ENCODE assay signal across 8 mouse cellular contexts in the genomic region with DNA sequence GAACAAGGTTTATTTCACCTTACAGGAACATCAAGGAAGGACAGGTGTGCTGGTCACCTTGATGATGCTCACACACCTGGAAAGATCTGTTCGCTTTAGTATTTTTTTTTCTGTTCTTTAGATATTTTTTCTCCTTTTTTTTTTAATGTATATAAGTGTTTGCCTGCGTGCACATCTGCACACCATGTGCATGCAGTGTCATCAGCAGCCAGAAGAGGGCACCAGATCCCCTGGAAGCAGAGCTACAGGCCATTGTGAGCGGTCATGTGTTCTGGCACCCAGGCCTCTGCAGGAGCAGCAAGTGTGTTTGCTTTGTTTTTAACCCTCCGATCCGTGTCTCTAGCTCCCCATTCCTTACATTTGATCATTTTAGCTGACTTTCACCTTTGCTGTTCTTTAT. TPM values are rescaled to one million over a fixed set of nuclear protein-coding genes. Genes with fewer than 3 reads are reported as not detected.
DNase-seq lines count a peak whose midpoint lies in the region; ATAC-seq and TF ChIP-seq lines count a peak whose summit lies in the region.

No protein-coding gene starts in this region.

- no peak overlapping the region for H3K4me3 ChIP-seq in hindbrain, embryonic 14.5 days (replicated peaks; ENCODE audit: low read length)
- no peak overlapping the region for H3K4me3 ChIP-seq in hindbrain, embryonic 16.5 days (ENCODE audit: low read length)
- H3K4me3 ChIP-seq in ES-Bruce4 (ENCODE audit: low read depth, low read length) = no peak overlapping the region
- H3K4me3 ChIP-seq in bone marrow, adult 2 months (replicated peaks; ENCODE audit: control insufficient read depth, low read depth, low read length) = no peak overlapping the region
- no peak overlapping the region for H3K4me3 ChIP-seq in liver, embryonic 11.5 days (ENCODE audit: low read depth, low read length)
- no peak overlapping the region for H3K4me3 ChIP-seq in small intestine, adult 2 months (ENCODE audit: low read depth, low read length)
- no peak overlapping the region for H3K4me3 ChIP-seq in midbrain, embryonic 11.5 days (ENCODE audit: low read depth, low read length)

- H3K9ac ChIP-seq in hindbrain, embryonic 14.5 days = no peak overlapping the region
- no peak overlapping the region for H3K9ac ChIP-seq in hindbrain, embryonic 16.5 days (ENCODE audit: low read depth, low read length)
- H3K9ac ChIP-seq in ES-Bruce4 (ENCODE audit: low read depth, poor library complexity, severe bottlenecking) = peak overlapping the region; percentile 77; the same call in 1 of the 2 replicates
- H3K9ac ChIP-seq in liver, embryonic 11.5 days (ENCODE audit: low read depth, low read length) = no peak overlapping the region
- H3K9ac ChIP-seq in midbrain, embryonic 11.5 days (ENCODE audit: low read length) = no peak overlapping the region

- peaks cover 17% of the 10 kb centered on the region for H3K4me1 ChIP-seq in hindbrain, embryonic 14.5 days (replicated peaks; ENCODE audit: control insufficient read depth, insufficient read depth, low read length)
- H3K4me1 ChIP-seq in hindbrain, embryonic 16.5 days (ENCODE audit: control insufficient read depth, insufficient read depth, low read depth, low read length) = peaks cover 17% of the 10 kb centered on the region
- no peaks in the 10 kb centered on the region for H3K4me1 ChIP-seq in ES-Bruce4 (ENCODE audit: control insufficient read depth, insufficient read depth, low read length)
- peaks cover 2% of the 10 kb centered on the region; the same call in 1 of the 2 replicates for H3K4me1 ChIP-seq in bone marrow, adult 2 months (ENCODE audit: control insufficient read depth, insufficient read depth, low read length)
- peaks cover 17% of the 10 kb centered on the region for H3K4me1 ChIP-seq in liver, embryonic 11.5 days (replicated peaks; ENCODE audit: control insufficient read depth, insufficient read depth, low read length)
- H3K4me1 ChIP-seq in small intestine, adult 2 months (ENCODE audit: control insufficient read depth, insufficient read depth, insufficient read length, low read length) = peaks cover 11% of the 10 kb centered on the region
- H3K4me1 ChIP-seq in midbrain, embryonic 11.5 days (ENCODE audit: control insufficient read depth, insufficient read depth, low read length) = peaks cover 15% of the 10 kb centered on the region

- H3K27ac ChIP-seq in hindbrain, embryonic 14.5 days = no peak overlapping the region
- no peak overlapping the region for H3K27ac ChIP-seq in hindbrain, embryonic 16.5 days (ENCODE audit: low read depth, low read length)
- 0 out of 2 replicates have a peak overlapping the region, but pooled peaks have one; percentile 4 for H3K27ac ChIP-seq in ES-Bruce4 (ENCODE audit: insufficient read depth, low read length)
- H3K27ac ChIP-seq in bone marrow, adult 2 months (ENCODE audit: control insufficient read depth, insufficient read depth, low read depth, low read length, poor library complexity) = no peak overlapping the region
- no peak overlapping the region for H3K27ac ChIP-seq in liver, embryonic 11.5 days (ENCODE audit: low read depth, low read length)
- no peak overlapping the region for H3K27ac ChIP-seq in small intestine, adult 2 months (ENCODE audit: insufficient read depth, low read depth, low read length)
- H3K27ac ChIP-seq in midbrain, embryonic 11.5 days (ENCODE audit: low read depth, low read length) = no peak overlapping the region

- 40% methylated on average over 5 of the region's 5 CpGs for WGBS in hindbrain, embryonic 14.5 days
- WGBS in hindbrain, embryonic 16.5 days = 50% methylated on average over 5 of the region's 5 CpGs
- 81% methylated on average over 5 of the region's 5 CpGs for WGBS in bone marrow, adult 2 months
- whole genome bisulfite sequencing in liver, embryonic 11.5 days = 60% methylated on average over 5 of the region's 5 CpGs
- WGBS in small intestine, adult 2 months = 82% methylated on average over 5 of the region's 5 CpGs
- 49% methylated on average over 5 of the region's 5 CpGs for WGBS in midbrain, embryonic 11.5 days

- 0 out of 2 replicates have a peak, but pooled peaks cover under 1% of the 10 kb centered on the region for H3K36me3 ChIP-seq in hindbrain, embryonic 14.5 days (replicated peaks; ENCODE audit: control insufficient read depth, insufficient read depth)
- peaks cover under 1% of the 10 kb centered on the region for H3K36me3 ChIP-seq in hindbrain, embryonic 16.5 days (ENCODE audit: control insufficient read depth, insufficient read depth, low read length)
- H3K36me3 ChIP-seq in ES-Bruce4 (ENCODE audit: control insufficient read depth, insufficient read depth, low read length, poor library complexity, severe bottlenecking) = peaks cover 4% of the 10 kb centered on the region; the same call in 1 of the 2 replicates
- peaks cover 12% of the 10 kb centered on the region for H3K36me3 ChIP-seq in liver, embryonic 11.5 days (ENCODE audit: control insufficient read depth, insufficient read depth, low read length)
- peaks cover 2% of the 10 kb centered on the region for H3K36me3 ChIP-seq in small intestine, adult 2 months (ENCODE audit: control insufficient read depth, insufficient read depth, low read length)
- H3K36me3 ChIP-seq in midbrain, embryonic 11.5 days (ENCODE audit: control insufficient read depth, insufficient read depth, low read length) = 0 out of 2 replicates have a peak, but pooled peaks cover under 1% of the 10 kb centered on the region

- DNase-seq in hindbrain, embryonic 14.5 days (ENCODE audit: low spot score) = peak; percentile 61
- peak; percentile 61 for DNase-seq in liver, embryonic 11.5 days (ENCODE audit: low spot score)
- DNase-seq in midbrain, embryonic 11.5 days (ENCODE audit: low spot score, missing footprints) = no peak

- no peaks in the 10 kb centered on the region for H3K27me3 ChIP-seq in hindbrain, embryonic 14.5 days (ENCODE audit: control insufficient read depth, insufficient read depth, low read length)
- no peaks in the 10 kb centered on the region for H3K27me3 ChIP-seq in hindbrain, embryonic 16.5 days (replicated peaks; ENCODE audit: control insufficient read depth, insufficient read depth, low read length)
- no peaks in the 10 kb centered on the region for H3K27me3 ChIP-seq in ES-Bruce4 (ENCODE audit: control insufficient read depth, insufficient read depth, low read length, poor library complexity, severe bottlenecking)
- H3K27me3 ChIP-seq in liver, embryonic 11.5 days (replicated peaks; ENCODE audit: control insufficient read depth, insufficient read depth, low read length) = no peaks in the 10 kb centered on the region
- no peaks in the 10 kb centered on the region for H3K27me3 ChIP-seq in small intestine, adult 2 months (ENCODE audit: control insufficient read depth, insufficient read depth, low read length)
- no peaks in the 10 kb centered on the region for H3K27me3 ChIP-seq in midbrain, embryonic 11.5 days (ENCODE audit: control insufficient read depth, insufficient read depth, low read length)

- ATAC-seq in hindbrain, embryonic 14.5 days (ENCODE audit: low FRiP score) = no peak
- no peak for ATAC-seq in hindbrain, embryonic 16.5 days
- ATAC-seq in erythroblast, adult 5-6 weeks (replicated peaks; ENCODE audit: low FRiP score, poor library complexity, severe bottlenecking) = 0 out of 2 replicates have a peak, but pooled peaks have one; percentile 43
- no peak for ATAC-seq in liver, embryonic 11.5 days (replicated peaks; ENCODE audit: low FRiP score)
- no peak for ATAC-seq in midbrain, embryonic 11.5 days (ENCODE audit: low FRiP score)

- H3K9me3 ChIP-seq in hindbrain, embryonic 14.5 days (ENCODE audit: control insufficient read depth, low read length) = no peaks in the 10 kb centered on the region
- no peaks in the 10 kb centered on the region for H3K9me3 ChIP-seq in hindbrain, embryonic 16.5 days (ENCODE audit: control insufficient read depth, low read length)
- H3K9me3 ChIP-seq in ES-Bruce4 (replicated peaks; ENCODE audit: control insufficient read depth, insufficient read depth, low read length, poor library complexity, severe bottlenecking) = no peaks in the 10 kb centered on the region
- H3K9me3 ChIP-seq in liver, embryonic 11.5 days (ENCODE audit: control insufficient read depth, low read length) = no peaks in the 10 kb centered on the region
- no peaks in the 10 kb centered on the region for H3K9me3 ChIP-seq in midbrain, embryonic 11.5 days (ENCODE audit: control insufficient read depth, low read length)

- H3K4me2 ChIP-seq in hindbrain, embryonic 14.5 days (replicated peaks) = no peak overlapping the region
- no peak overlapping the region for H3K4me2 ChIP-seq in hindbrain, embryonic 16.5 days (ENCODE audit: low read length)
- no peak overlapping the region for H3K4me2 ChIP-seq in liver, embryonic 11.5 days
- no peak overlapping the region for H3K4me2 ChIP-seq in midbrain, embryonic 11.5 days

- TF ChIP-seq CTCF in ES-Bruce4 (IDR thresholded peaks at IDR 0.05; ENCODE audit: low read depth, low read length) = peak; percentile 94
- peak; percentile 80 for TF ChIP-seq CTCF in bone marrow, adult 2 months (IDR thresholded peaks at IDR 0.05; ENCODE audit: control insufficient read depth, insufficient read depth, low read length)
- TF ChIP-seq CTCF in small intestine, adult 2 months (IDR thresholded peaks at IDR 0.05; ENCODE audit: extremely low read depth, insufficient read length, insufficient replicate concordance, low read depth, low read length) = peak; percentile 64; the same call in 1 of the 2 replicates

- TF ChIP-seq EP300 in ES-Bruce4 (IDR thresholded peaks at IDR 0.05; ENCODE audit: insufficient read depth, low read depth, low read length) = peak; percentile 44; the same call in 1 of the 2 replicates

- TF ChIP-seq POLR2A in ES-Bruce4 (IDR thresholded peaks at IDR 0.05; ENCODE audit: insufficient read depth, low read length) = no peak
- TF ChIP-seq POLR2A in bone marrow, adult 2 months (IDR thresholded peaks at IDR 0.05; ENCODE audit: borderline replicate concordance, control insufficient read depth, low read depth, low read length) = no peak
- TF ChIP-seq POLR2A in small intestine, adult 2 months (IDR thresholded peaks at IDR 0.05; ENCODE audit: low read depth, low read length) = no peak

RNA-seq across cellular contexts. Expression of a gene that starts 1.8 kb away (rescaled TPM):
- 46.8 and 51.5 TPM in 2 replicates for polyA plus RNA-seq in hindbrain, embryonic 14.5 days (2014; fragmentation: Nextera tagmentation; extraction: Ambion mirVana)
- 59.6 and 62.5 TPM in 2 replicates for polyA plus RNA-seq in hindbrain, embryonic 16.5 days (2015; fragmentation: Nextera tagmentation; extraction: Ambion mirVana)
- polyA plus RNA-seq in ES-Bruce4 (2011; ENCODE audit: insufficient read depth, insufficient read length, low read depth, missing spikeins) = 127 and 175 TPM in 2 replicates
- polyA plus RNA-seq in bone marrow, adult 2 months (2011; ENCODE audit: insufficient read depth, insufficient read length, low replicate concordance, missing spikeins) = 13.9 and 19.9 TPM in 2 replicates
- total RNA-seq in erythroblast, adult 5-6 weeks (2015; ENCODE audit: low replicate concordance) = 20.7 and 26.5 TPM in 2 replicates
- total RNA-seq in erythroblast, adult 5-6 weeks (2017; ENCODE audit: low replicate concordance) = 4.2 and 18.0 TPM in 2 replicates
- 151 and 158 TPM in 2 replicates for polyA plus RNA-seq in liver, embryonic 11.5 days (2014; fragmentation: Nextera tagmentation; extraction: Ambion mirVana)
- 132 and 133 TPM in 2 replicates for polyA plus RNA-seq in small intestine, adult 2 months (2012; rRNA removed)
- 83.8 and 97.4 TPM in 2 replicates for polyA plus RNA-seq in midbrain, embryonic 11.5 days (2014; fragmentation: Nextera tagmentation; extraction: Ambion mirVana)

RNA-seq across cellular contexts. Expression of a gene that starts 18.2 kb away (rescaled TPM):
- 19.7 and 24.4 TPM in 2 replicates for polyA plus RNA-seq in hindbrain, embryonic 14.5 days (2014; fragmentation: Nextera tagmentation; extraction: Ambion mirVana)
- polyA plus RNA-seq in hindbrain, embryonic 16.5 days (2015; fragmentation: Nextera tagmentation; extraction: Ambion mirVana) = 27.4 and 35.8 TPM in 2 replicates
- 4.9 and 5.5 TPM in 2 replicates for polyA plus RNA-seq in ES-Bruce4 (2011; ENCODE audit: insufficient read depth, insufficient read length, low read depth, missing spikeins)
- polyA plus RNA-seq in bone marrow, adult 2 months (2011; ENCODE audit: insufficient read depth, insufficient read length, low replicate concordance, missing spikeins) = 0.84 and 2.3 TPM in 2 replicates
- total RNA-seq in erythroblast, adult 5-6 weeks (2015; ENCODE audit: low replicate concordance) = not detected in 2 replicates
- not detected in 2 replicates for total RNA-seq in erythroblast, adult 5-6 weeks (2017; ENCODE audit: low replicate concordance)
- 11.3 TPM in 2 replicates for polyA plus RNA-seq in liver, embryonic 11.5 days (2014; fragmentation: Nextera tagmentation; extraction: Ambion mirVana)
- 12.4 and 14.2 TPM in 2 replicates for polyA plus RNA-seq in small intestine, adult 2 months (2012; rRNA removed)
- polyA plus RNA-seq in midbrain, embryonic 11.5 days (2014; fragmentation: Nextera tagmentation; extraction: Ambion mirVana) = 15.0 and 15.8 TPM in 2 replicates

RNA-seq across cellular contexts. Expression of a gene that starts 18.7 kb away (rescaled TPM):
- not detected in 2 replicates for polyA plus RNA-seq in hindbrain, embryonic 14.5 days (2014; fragmentation: Nextera tagmentation; extraction: Ambion mirVana)
- 0.49 TPM in 1 of 2 replicates, not detected in the other for polyA plus RNA-seq in hindbrain, embryonic 16.5 days (2015; fragmentation: Nextera tagmentation; extraction: Ambion mirVana)
- 1.4 TPM in 1 of 2 replicates, not detected in the other for polyA plus RNA-seq in ES-Bruce4 (2011; ENCODE audit: insufficient read depth, insufficient read length, low read depth, missing spikeins)
- not detected in 2 replicates for polyA plus RNA-seq in bone marrow, adult 2 months (2011; ENCODE audit: insufficient read depth, insufficient read length, low replicate concordance, missing spikeins)
- not detected in 2 replicates for total RNA-seq in erythroblast, adult 5-6 weeks (2015; ENCODE audit: low replicate concordance)
- not detected in 2 replicates for total RNA-seq in erythroblast, adult 5-6 weeks (2017; ENCODE audit: low replicate concordance)
- 73.1 and 156 TPM in 2 replicates for polyA plus RNA-seq in liver, embryonic 11.5 days (2014; fragmentation: Nextera tagmentation; extraction: Ambion mirVana)
- 4.3 and 9.7 TPM in 2 replicates for polyA plus RNA-seq in small intestine, adult 2 months (2012; rRNA removed)
- polyA plus RNA-seq in midbrain, embryonic 11.5 days (2014; fragmentation: Nextera tagmentation; extraction: Ambion mirVana) = 0.59 and 0.92 TPM in 2 replicates

RNA-seq across cellular contexts. Expression of a gene that starts 42.1 kb away (rescaled TPM):
- 4.7 TPM in 2 replicates for polyA plus RNA-seq in hindbrain, embryonic 14.5 days (2014; fragmentation: Nextera tagmentation; extraction: Ambion mirVana)
- 5.5 and 6.1 TPM in 2 replicates for polyA plus RNA-seq in hindbrain, embryonic 16.5 days (2015; fragmentation: Nextera tagmentation; extraction: Ambion mirVana)
- 9.3 and 9.9 TPM in 2 replicates for polyA plus RNA-seq in ES-Bruce4 (2011; ENCODE audit: insufficient read depth, insufficient read length, low read depth, missing spikeins)
- 16.8 and 42.5 TPM in 2 replicates for polyA plus RNA-seq in bone marrow, adult 2 months (2011; ENCODE audit: insufficient read depth, insufficient read length, low replicate concordance, missing spikeins)
- 0.58 and 3.3 TPM in 2 replicates for total RNA-seq in erythroblast, adult 5-6 weeks (2015; ENCODE audit: low replicate concordance)
- total RNA-seq in erythroblast, adult 5-6 weeks (2017; ENCODE audit: low replicate concordance) = 0.28 and 1.5 TPM in 2 replicates
- 6.0 and 6.2 TPM in 2 replicates for polyA plus RNA-seq in liver, embryonic 11.5 days (2014; fragmentation: Nextera tagmentation; extraction: Ambion mirVana)
- 23.2 and 37.7 TPM in 2 replicates for polyA plus RNA-seq in small intestine, adult 2 months (2012; rRNA removed)
- 7.1 and 7.3 TPM in 2 replicates for polyA plus RNA-seq in midbrain, embryonic 11.5 days (2014; fragmentation: Nextera tagmentation; extraction: Ambion mirVana)
